Mouse (Mus musculus) forebrain, embryonic 13.5 days (tissue): ENCODE measurements at regions not wholly inside any gene's neighbourhood (a gene's known extent, or its start where the extent isn't known, plus 50 kb on each side); places are given as distances from the start of the nearest gene placed in this dataset.
A peak's percentile ranks its signal among the peaks of the same experiment; 100 is the strongest.
"Not testable (repeated sequence)": the region's sequence is repeated elsewhere in the genome, so short reads cannot be mapped to it uniquely, and the experiment has no call there.

Experiments
- ATAC-seq: fragments of 200-750 bp; cut with Nextera tagmentation; 2 replicates; pipeline ENCODE4 v1.8.0; 2017
- H3K27ac ChIP-seq: fragments of 300-500 bp; sonication (generic); 2 replicates; pipeline ENCODE4 v1.5.1; 2015; ENCODE audit warnings: inconsistent platforms, mild to moderate bottlenecking, moderate library complexity
- H3K27me3 ChIP-seq: fragments of 300-500 bp; sonication (generic); 2 replicates; pipeline ENCODE4 v1.6.1; 2015; ENCODE audit warnings: mild to moderate bottlenecking, inconsistent platforms
- H3K36me3 ChIP-seq: fragments of 300-500 bp; sonication (generic); 2 replicates; pipeline ENCODE4 v1.6.1; 2015; ENCODE audit warnings: mild to moderate bottlenecking, inconsistent platforms; ENCODE audit not compliant: poor library complexity, severe bottlenecking
- H3K4me1 ChIP-seq: fragments of 300-500 bp; sonication (generic); 2 replicates; pipeline ENCODE4 v1.6.1; 2015; ENCODE audit warnings: inconsistent platforms
- H3K4me2 ChIP-seq: fragments of 300-500 bp; sonication (generic); 2 replicates; pipeline ENCODE4 v1.6.1; 2015; ENCODE audit warnings: inconsistent platforms, mild to moderate bottlenecking, moderate library complexity
- H3K4me3 ChIP-seq: fragments of 300-500 bp; sonication (generic); 2 replicates; pipeline ENCODE4 v1.5.1; 2015; ENCODE audit warnings: mild to moderate bottlenecking, inconsistent platforms
- H3K9ac ChIP-seq: fragments of 300-500 bp; sonication (generic); 2 replicates; pipeline ENCODE4 v1.6.1; 2015; ENCODE audit warnings: mild to moderate bottlenecking, inconsistent platforms
- H3K9me3 ChIP-seq: fragments of 300-500 bp; sonication (generic); replicated peaks from 2 replicates; pipeline ENCODE4 v1.6.1; 2016; ENCODE audit warnings: inconsistent platforms
- WGBS: fragments of 180-500 bp; shearing (Covaris S2); methylation state at CpG from one replicate; pipeline ENCODE4 v1.1.7; 2015; 5-methylcytosine and 5-hydroxymethylcytosine counted together

DNA sequence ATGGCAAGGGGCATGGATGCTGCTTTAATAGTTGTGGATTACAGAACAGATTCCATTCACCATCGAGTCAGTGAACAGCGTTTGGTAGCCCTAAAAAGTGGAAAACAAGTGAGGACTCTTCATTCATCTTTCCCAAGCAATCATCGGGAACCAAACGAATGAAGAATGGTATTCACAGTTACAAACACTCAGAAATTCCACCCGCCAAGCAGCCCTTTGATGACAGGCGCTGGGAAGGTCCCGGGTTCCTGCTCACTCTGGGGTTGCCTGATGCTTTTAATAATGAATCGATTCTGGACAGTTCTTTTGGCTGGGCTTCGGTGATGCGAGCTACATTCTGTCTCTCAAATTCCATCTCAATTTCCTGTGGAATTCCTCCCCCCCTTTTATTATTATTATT is 110.9 kb downstream of the Bod1 start:
- Histone ChIP-seq H3K36me3 (no peaks in the 10 kb centered on the region), H3K4me3 (no peak overlapping the region), H3K9ac (no peak overlapping the region), H3K27me3 (no peaks in the 10 kb centered on the region), H3K27ac (no peak overlapping the region), H3K4me2 (no peak overlapping the region), H3K4me1 (no peaks in the 10 kb centered on the region), H3K9me3 (no peaks in the 10 kb centered on the region)
- WGBS = 80% methylated on average over 10 of the region's 10 CpGs
- ATAC-seq = no peak

DNA sequence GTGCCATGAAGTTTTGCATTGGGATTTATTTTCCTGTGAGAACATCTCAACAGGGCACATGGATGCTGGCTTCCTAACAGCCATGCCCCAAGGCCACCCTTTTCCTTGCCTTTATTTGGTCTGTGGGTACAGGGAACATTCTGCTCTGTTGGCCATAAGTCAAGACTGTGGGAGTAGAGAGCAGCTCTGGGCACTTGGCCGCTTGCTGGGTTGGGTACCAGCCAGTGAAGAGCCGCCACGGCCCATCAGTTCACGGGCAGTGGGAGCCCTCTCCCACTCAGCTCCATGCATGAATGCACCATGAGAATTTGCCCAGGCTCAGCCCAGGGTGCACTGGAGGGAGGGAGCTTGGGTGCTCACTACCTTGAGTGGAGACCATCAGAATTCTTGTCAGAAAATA is 116.6 kb downstream of the Bod1 start:
- Histone ChIP-seq H3K4me1 (no peaks in the 10 kb centered on the region), H3K9ac (no peak overlapping the region), H3K4me2 (no peak overlapping the region), H3K9me3 (no peaks in the 10 kb centered on the region), H3K27ac (no peak overlapping the region), H3K27me3 (no peaks in the 10 kb centered on the region), H3K36me3 (no peaks in the 10 kb centered on the region), H3K4me3 (no peak overlapping the region)
- WGBS = 91% methylated on average over 4 of the region's 4 CpGs
- ATAC-seq = no peak

DNA sequence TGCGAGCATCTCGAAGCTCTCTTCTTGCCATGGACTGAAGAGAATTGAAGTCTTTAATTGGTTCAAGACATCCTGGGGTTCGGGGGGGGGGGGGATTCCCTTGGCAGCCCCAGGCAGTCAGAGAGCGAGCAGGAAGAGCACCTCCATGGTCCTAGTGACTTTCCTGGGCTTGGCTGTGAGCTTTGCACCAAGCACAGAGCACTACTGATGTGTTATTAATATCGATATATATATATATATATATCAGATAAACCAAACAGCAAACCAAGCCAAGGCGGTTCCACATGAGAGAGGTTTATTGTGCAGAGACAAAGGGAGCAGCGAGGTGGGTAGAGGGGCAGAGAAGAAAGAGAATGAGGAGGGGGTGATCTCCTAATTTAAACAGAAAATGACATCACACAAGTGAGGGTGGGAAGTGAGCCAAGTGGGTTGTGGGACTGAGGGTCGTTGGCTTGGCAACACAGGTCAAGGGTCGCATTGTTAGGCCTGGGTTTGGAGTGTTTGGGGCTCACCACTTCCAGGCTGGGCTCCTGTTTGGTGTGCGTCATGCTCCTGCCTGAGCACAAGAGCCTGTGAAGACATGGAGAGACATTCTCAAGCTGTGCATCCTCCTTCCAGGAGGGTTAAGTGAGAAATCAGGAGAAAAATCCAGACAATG is 119.9 kb downstream of the Bod1 start:
- WGBS = 57% methylated on average over 10 of the region's 10 CpGs
- H3K9ac ChIP-seq = no peak overlapping the region
- no peaks in the 10 kb centered on the region for H3K27me3 ChIP-seq
- ATAC-seq = peak; percentile 48; the same call in 1 of the 2 replicates
- H3K36me3 ChIP-seq = no peaks in the 10 kb centered on the region
- H3K4me1 ChIP-seq = no peaks in the 10 kb centered on the region
- H3K9me3 ChIP-seq = no peaks in the 10 kb centered on the region
- H3K4me3 ChIP-seq = no peak overlapping the region
- no peak overlapping the region for H3K27ac ChIP-seq
- no peak overlapping the region for H3K4me2 ChIP-seq

DNA sequence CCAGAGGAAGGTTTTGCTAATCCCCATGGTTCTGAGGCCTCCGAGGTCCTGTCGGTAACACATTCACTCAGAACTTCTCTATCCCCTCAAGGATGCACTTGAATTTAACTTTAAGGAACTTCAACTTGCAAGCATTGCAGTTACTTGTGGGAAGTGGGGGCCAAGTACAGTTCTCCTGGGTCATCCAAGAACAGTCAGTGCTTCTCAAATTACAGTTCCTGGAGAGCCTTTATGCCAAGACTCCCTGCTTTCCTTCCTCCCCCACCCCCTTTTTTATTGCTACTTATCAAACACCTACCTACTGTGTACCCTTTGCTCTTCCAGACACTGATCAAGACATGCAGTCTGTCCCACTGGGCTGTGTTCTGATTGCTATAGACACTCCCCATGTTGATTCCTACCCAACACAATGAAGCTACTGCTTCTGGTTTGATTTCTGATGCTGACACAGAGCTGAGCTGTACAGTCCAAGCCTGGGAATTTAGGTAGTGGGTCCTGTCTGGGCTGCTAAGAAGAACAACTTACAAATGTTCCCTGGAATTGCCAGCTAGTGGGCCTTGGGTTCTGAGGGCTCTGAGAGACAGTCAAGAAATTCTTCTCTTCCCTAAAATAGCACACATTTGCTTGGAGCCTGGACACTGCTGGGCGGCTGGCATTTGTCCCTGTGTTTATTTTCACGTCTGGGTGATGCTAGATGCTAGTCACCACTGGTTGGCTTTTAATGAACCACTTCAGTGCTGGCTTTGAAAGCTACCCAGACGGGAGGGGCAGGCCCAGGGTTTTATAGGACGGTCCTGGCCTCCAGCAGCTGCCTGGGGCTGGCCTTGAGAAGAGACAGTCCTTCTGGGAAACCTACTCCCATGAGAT is 120.7 kb downstream of the Bod1 start:
- Histone ChIP-seq H3K27ac (no peak overlapping the region), H3K4me3 (no peak overlapping the region), H3K4me2 (no peak overlapping the region), H3K9me3 (no peaks in the 10 kb centered on the region), H3K4me1 (no peaks in the 10 kb centered on the region), H3K9ac (no peak overlapping the region), H3K27me3 (no peaks in the 10 kb centered on the region), H3K36me3 (no peaks in the 10 kb centered on the region)
- 62% methylated on average over 6 of the region's 6 CpGs for WGBS
- peak; percentile 41; the same call in 1 of the 2 replicates for ATAC-seq

DNA sequence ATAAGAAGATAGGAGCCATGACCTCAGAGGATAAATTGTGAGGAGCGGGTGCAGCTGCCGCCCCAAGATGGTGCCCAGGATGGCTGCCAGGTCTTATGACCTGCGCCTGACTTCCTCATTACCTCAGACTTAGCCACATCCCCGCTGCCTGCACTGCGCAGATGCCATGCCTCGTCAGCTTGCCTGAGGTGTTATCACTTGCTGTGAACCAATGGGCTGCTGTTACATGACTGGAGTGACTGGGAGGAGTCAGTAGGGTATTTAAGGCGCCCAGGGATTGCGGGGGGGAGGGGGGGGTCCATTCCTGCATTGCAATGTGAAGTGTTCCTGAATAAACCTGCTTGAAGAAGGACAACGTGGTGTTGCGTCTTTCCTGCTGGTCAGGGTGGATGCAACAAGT is 126.2 kb downstream of the Bod1 start:
- not testable (repeated sequence) for H3K9ac ChIP-seq, ATAC-seq, H3K27ac ChIP-seq, H3K9me3 ChIP-seq, H3K4me1 ChIP-seq, H3K27me3 ChIP-seq, H3K4me3 ChIP-seq, H3K4me2 ChIP-seq, H3K36me3 ChIP-seq
- WGBS = 87% methylated on average over 10 of the region's 10 CpGs

DNA sequence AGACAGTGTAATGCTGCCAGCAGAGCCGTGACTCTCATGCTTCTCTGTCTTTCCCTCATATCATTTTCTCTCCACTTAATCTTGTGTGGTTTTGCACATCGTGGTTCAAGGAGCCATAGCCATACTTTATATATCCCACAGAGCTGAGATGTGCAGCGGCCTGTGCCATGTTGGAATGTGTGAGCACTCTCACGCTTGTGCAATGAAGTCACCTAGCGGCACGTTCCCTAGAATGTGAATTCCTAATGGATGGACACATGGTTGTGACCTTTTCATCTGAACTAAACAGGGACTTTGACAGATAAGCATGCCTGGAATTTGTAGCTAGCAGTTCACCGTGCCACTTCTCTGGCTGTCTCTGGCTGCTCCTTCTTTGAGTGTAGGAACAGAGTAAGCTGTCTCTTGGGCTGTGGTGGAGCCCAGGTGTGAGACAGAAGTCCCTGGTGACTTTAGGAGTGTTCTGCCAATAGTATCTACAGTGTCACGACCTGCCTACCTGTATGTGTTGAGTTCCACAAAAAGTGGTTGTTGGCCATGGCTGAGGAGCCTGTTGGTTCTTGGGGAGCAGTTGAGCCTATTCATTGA is 129.0 kb downstream of the Bod1 start:
- Histone ChIP-seq H3K4me2 (no peak overlapping the region), H3K4me1 (no peaks in the 10 kb centered on the region), H3K27me3 (no peaks in the 10 kb centered on the region), H3K27ac (no peak overlapping the region), H3K36me3 (no peaks in the 10 kb centered on the region), H3K9me3 (no peaks in the 10 kb centered on the region), H3K4me3 (no peak overlapping the region), H3K9ac (no peak overlapping the region)
- ATAC-seq = no peak
- 85% methylated on average over 8 of the region's 8 CpGs for WGBS

DNA sequence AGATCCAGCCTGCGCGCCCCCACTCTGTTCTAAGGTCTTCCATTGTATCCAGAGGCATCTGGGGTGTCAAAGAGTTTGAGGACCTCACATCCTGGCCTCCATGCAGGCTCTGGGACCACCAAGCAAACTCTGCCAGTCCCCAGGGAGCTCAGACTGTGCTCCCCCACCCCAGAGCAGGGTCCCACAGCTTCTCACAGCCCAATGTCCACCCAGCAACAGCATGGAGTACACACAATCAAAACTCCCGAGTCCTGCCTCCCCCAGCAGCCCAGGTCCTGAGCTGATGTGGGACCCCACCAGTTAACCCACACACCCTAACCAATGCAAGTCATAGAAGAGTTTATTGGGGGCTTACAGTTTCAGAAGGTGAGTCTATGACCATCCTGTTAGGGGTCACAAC is 130.3 kb downstream of the Bod1 start:
- H3K27ac ChIP-seq = no peak overlapping the region
- no peak overlapping the region for H3K4me3 ChIP-seq
- H3K27me3 ChIP-seq = no peaks in the 10 kb centered on the region
- no peak for ATAC-seq
- no peak overlapping the region for H3K4me2 ChIP-seq
- no peaks in the 10 kb centered on the region for H3K4me1 ChIP-seq
- H3K9ac ChIP-seq = no peak overlapping the region
- 90% methylated on average over 3 of the region's 3 CpGs for WGBS
- H3K9me3 ChIP-seq = no peaks in the 10 kb centered on the region
- no peaks in the 10 kb centered on the region for H3K36me3 ChIP-seq

DNA sequence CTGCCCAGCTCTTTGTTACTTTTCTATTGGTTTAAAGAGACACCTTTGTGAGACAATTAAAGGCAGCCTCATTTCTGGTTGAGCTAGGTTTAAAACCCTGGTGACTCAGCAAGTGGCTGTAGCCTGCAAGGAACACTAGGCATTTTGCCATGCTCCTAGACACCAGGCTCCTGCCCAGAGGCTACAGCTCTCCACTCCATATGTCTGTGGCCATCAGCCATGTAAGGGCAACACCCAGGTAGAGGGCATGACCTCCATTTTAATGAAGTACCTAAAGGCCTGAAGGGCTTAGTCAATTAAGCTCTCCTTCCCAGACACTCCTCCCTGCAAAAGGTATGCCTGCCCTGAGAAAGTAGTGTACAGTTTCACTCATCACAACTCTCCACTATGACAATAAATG is 130.9 kb downstream of the Bod1 start:
- H3K9me3 ChIP-seq = no peaks in the 10 kb centered on the region
- no peak overlapping the region for H3K9ac ChIP-seq
- no peak overlapping the region for H3K4me3 ChIP-seq
- no peak overlapping the region for H3K4me2 ChIP-seq
- no peaks in the 10 kb centered on the region for H3K27me3 ChIP-seq
- H3K4me1 ChIP-seq = no peaks in the 10 kb centered on the region
- H3K36me3 ChIP-seq = no peaks in the 10 kb centered on the region
- H3K27ac ChIP-seq = no peak overlapping the region
- ATAC-seq = no peak

DNA sequence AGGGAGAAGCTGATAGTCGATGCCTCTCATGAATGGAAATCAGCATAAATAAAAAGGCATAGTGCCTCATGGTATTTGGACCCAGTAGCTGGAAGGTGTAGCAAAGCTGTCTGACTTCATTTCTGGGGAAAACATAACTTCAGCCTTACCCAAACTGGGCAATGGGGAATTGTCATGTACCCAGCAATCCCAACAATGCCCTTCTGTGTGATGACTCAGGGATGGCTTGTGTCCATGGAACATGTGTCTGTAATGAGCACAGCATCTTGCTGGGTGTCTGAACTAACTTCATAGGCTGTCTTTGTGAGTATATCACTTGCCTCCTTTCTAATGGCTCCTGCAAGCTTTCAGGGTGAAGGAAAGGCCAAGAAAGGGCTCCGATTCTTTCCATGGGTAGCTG is 140.3 kb downstream of the Bod1 start:
- H3K9ac ChIP-seq = no peak overlapping the region
- WGBS = 88% methylated on average over 2 of the region's 2 CpGs
- H3K36me3 ChIP-seq = no peaks in the 10 kb centered on the region
- H3K4me2 ChIP-seq = no peak overlapping the region
- no peaks in the 10 kb centered on the region for H3K9me3 ChIP-seq
- H3K4me1 ChIP-seq = no peaks in the 10 kb centered on the region
- H3K27me3 ChIP-seq = no peaks in the 10 kb centered on the region
- no peak overlapping the region for H3K27ac ChIP-seq
- no peak for ATAC-seq
- no peak overlapping the region for H3K4me3 ChIP-seq

DNA sequence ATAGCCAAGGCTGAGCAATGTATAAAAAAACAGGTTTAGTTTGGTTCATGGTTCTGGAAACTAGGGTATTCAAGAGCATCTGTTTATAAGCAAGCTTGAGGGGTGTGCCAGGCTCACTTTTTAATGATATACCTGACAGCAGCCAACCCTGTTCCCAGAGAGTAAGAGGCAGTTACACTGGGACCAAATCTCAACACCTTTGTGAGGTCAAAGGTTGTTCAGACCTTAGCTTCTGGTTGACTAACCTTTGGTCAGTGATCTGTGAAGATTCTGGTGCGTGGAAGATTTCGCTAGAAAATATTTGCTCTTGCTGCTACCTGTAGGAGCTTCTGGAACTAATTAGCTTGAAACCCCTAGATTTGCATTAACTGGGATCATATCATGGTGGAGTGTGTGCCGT is 140.8 kb downstream of the Bod1 start:
- no peaks in the 10 kb centered on the region for H3K9me3 ChIP-seq
- no peak for ATAC-seq
- no peaks in the 10 kb centered on the region for H3K27me3 ChIP-seq
- H3K9ac ChIP-seq = no peak overlapping the region
- WGBS = 92% methylated on average over 3 of the region's 3 CpGs
- no peak overlapping the region for H3K4me3 ChIP-seq
- no peaks in the 10 kb centered on the region for H3K36me3 ChIP-seq
- H3K4me2 ChIP-seq = no peak overlapping the region
- H3K4me1 ChIP-seq = no peaks in the 10 kb centered on the region
- H3K27ac ChIP-seq = no peak overlapping the region

DNA sequence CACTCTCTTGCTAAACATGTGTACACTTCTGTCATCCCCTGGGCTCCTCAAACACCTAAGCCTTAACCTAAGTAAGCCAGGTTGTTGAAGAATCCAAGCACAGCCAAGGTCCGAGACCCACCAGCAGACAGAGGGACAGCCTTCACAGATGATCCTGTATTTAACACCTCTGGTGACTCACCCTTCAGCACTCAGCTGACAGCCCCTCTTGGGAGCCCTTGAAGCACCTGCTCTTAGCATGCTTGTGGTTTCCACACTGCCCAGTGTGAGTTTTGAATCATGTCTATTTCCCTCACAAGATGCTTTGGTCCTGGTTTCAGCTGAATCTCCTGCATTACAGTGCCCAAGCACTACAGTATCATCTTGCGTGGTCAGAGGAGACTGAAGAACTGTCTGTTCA is 142.0 kb downstream of the Bod1 start:
- Histone ChIP-seq H3K27ac (no peak overlapping the region), H3K9me3 (no peaks in the 10 kb centered on the region), H3K4me3 (no peak overlapping the region), H3K4me2 (no peak overlapping the region), H3K9ac (no peak overlapping the region), H3K27me3 (no peaks in the 10 kb centered on the region), H3K36me3 (no peaks in the 10 kb centered on the region), H3K4me1 (no peaks in the 10 kb centered on the region)
- WGBS = 97% methylated on average over 2 of the region's 2 CpGs
- ATAC-seq = no peak

DNA sequence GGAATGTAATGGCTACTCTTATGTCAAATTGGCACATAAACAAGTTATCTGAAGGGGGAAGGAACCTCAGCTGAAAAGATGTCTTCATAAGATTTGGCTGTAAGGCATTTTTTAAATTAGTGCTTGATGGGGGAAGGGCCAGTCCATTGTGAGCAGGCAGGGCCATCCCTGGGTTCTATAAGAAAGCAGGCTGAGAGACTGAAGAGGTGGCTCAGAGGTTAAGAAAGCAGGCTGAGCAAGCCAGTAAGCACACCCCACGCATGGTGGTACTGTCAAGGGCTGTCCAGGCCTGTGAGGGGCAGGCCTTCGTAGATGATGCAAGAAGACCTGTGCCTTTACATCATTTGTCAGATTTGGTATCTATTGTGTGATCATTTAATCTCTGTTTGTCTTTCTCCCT is 147.0 kb downstream of the Bod1 start:
- H3K4me3 ChIP-seq = no peak overlapping the region
- H3K9ac ChIP-seq = no peak overlapping the region
- WGBS = 73% methylated on average over 2 of the region's 2 CpGs
- no peaks in the 10 kb centered on the region for H3K9me3 ChIP-seq
- H3K4me1 ChIP-seq = no peaks in the 10 kb centered on the region
- H3K27me3 ChIP-seq = no peaks in the 10 kb centered on the region
- H3K27ac ChIP-seq = no peak overlapping the region
- no peaks in the 10 kb centered on the region for H3K36me3 ChIP-seq
- no peak overlapping the region for H3K4me2 ChIP-seq
- no peak for ATAC-seq
